Mouse (Mus musculus): ENCODE measurements around the gene Usp40.
A peak's percentile ranks its signal among the peaks of the same experiment; 100 is the strongest.

Gene Usp40

GRCm38 (mm10) chr1:87947681-87948091, 60.7 kb downstream of the Usp40 start:
- no peak for DNase-seq (ENCODE audit: low read depth, low spot score)

GRCm38 (mm10) chr1:87941765-87942164, 66.6 kb downstream of the Usp40 start:
- no peak for DNase-seq (ENCODE audit: low read depth, low spot score)

GRCm38 (mm10) chr1:87936516-87936915, 71.8 kb downstream of the Usp40 start:
- DNase-seq (ENCODE audit: low read depth, low spot score), result peak; percentile 41

GRCm38 (mm10) chr1:87936075-87936474, 72.3 kb downstream of the Usp40 start:
- no peak for DNase-seq (ENCODE audit: low read depth, low spot score)

- no peak for DNase-seq (ENCODE audit: low read depth, low spot score)
Observed at GRCm38 (mm10) chr1:87935546-87935945, 72.8 kb downstream of the Usp40 start.

- no peak for DNase-seq (ENCODE audit: low read depth, low spot score)
Observed at GRCm38 (mm10) chr1:87935095-87935494, 73.3 kb downstream of the Usp40 start.

- no peak for DNase-seq (ENCODE audit: low read depth, low spot score)
Observed at GRCm38 (mm10) chr1:87933051-87933450, 75.3 kb downstream of the Usp40 start.

GRCm38 (mm10) chr1:87929730-87930129, 78.6 kb downstream of the Usp40 start:
- DNase-seq (ENCODE audit: low read depth, low spot score), result no peak

- DNase-seq (ENCODE audit: low read depth, low spot score), result no peak
Observed at GRCm38 (mm10) chr1:87924888-87925287, 83.5 kb downstream of the Usp40 start.

- peak; percentile 47 for DNase-seq (ENCODE audit: low read depth, low spot score)
Observed at GRCm38 (mm10) chr1:87922666-87923065, 85.7 kb downstream of the Usp40 start.

- no peak for DNase-seq (ENCODE audit: low read depth, low spot score)
Observed at GRCm38 (mm10) chr1:87920056-87920614, 88.2 kb downstream of the Usp40 start.

- DNase-seq (ENCODE audit: low read depth, low spot score), result no peak
Observed at GRCm38 (mm10) chr1:87918061-87918460, 90.3 kb downstream of the Usp40 start.

GRCm38 (mm10) chr1:87917361-87917760, 91.0 kb downstream of the Usp40 start:
- DNase-seq (ENCODE audit: low read depth, low spot score), result no peak

GRCm38 (mm10) chr1:87913356-87913755, 95.0 kb downstream of the Usp40 start:
- no peak for DNase-seq (ENCODE audit: low read depth, low spot score)

GRCm38 (mm10) chr1:87910428-87910827, 97.9 kb downstream of the Usp40 start:
- DNase-seq (ENCODE audit: low read depth, low spot score), result no peak

- DNase-seq (ENCODE audit: low read depth, low spot score), result no peak
Observed at GRCm38 (mm10) chr1:87909565-87909964, 98.8 kb downstream of the Usp40 start.

GRCm38 (mm10) chr1:87908736-87909135, 99.6 kb downstream of the Usp40 start:
- DNase-seq (ENCODE audit: low read depth, low spot score), result no peak

GRCm38 (mm10) chr1:87908006-87908405, 100.3 kb downstream of the Usp40 start:
- DNase-seq (ENCODE audit: low read depth, low spot score), result no peak

- DNase-seq (ENCODE audit: low read depth, low spot score), result no peak
Observed at GRCm38 (mm10) chr1:87906361-87906956, 101.9 kb downstream of the Usp40 start.

- DNase-seq (ENCODE audit: low read depth, low spot score), result no peak
Observed at GRCm38 (mm10) chr1:87902186-87902585, 106.2 kb downstream of the Usp40 start.

- DNase-seq (ENCODE audit: low read depth, low spot score), result no peak
Observed at GRCm38 (mm10) chr1:87900979-87901378, 107.4 kb downstream of the Usp40 start.

GRCm38 (mm10) chr1:87899701-87900100, 108.7 kb downstream of the Usp40 start:
- no peak for DNase-seq (ENCODE audit: low read depth, low spot score)

- DNase-seq (ENCODE audit: low read depth, low spot score), result no peak
Observed at GRCm38 (mm10) chr1:87896921-87897320, 111.4 kb downstream of the Usp40 start.
